Mouse (Mus musculus) left cerebral cortex, adult 9 months (tissue): Measurements from ENCODE around the gene Papss2.

ENCODE experiments used
- DNase-seq, 2 experiments: peaks; one replicate each; pipeline ENCODE4 v3.0.0; 2022; ENCODE audit warnings: low spot score in 2 of 2

Gene Papss2

GRCm38 (mm10) chr19:32595506-32596286 is at the start of gene Papss2:
Papss2 (plus strand) TSS chr19:32595790.
- DNase-seq, result no peak

GRCm38 (mm10) chr19:32547396-32547795 is 48.2 kb upstream of the Papss2 start:
- DNase-seq, result no peak

- DNase-seq, result no peak
Measured at GRCm38 (mm10) chr19:32548202-32548601, 47.4 kb upstream of the Papss2 start.

- no peak for DNase-seq
Measured at GRCm38 (mm10) chr19:32550446-32550845, 45.1 kb upstream of the Papss2 start.

- DNase-seq, result no peak
Measured at GRCm38 (mm10) chr19:32551442-32551841, 44.1 kb upstream of the Papss2 start.

- no peak for DNase-seq
Measured at GRCm38 (mm10) chr19:32552106-32552505, 43.5 kb upstream of the Papss2 start.

GRCm38 (mm10) chr19:32553310-32553709 is 42.3 kb upstream of the Papss2 start:
- no peak for DNase-seq

- peak; percentile 5 to 13 for DNase-seq
Measured at GRCm38 (mm10) chr19:32555257-32555656, 40.3 kb upstream of the Papss2 start.

- DNase-seq, result no peak
Measured at GRCm38 (mm10) chr19:32567025-32567424, 28.6 kb upstream of the Papss2 start.

GRCm38 (mm10) chr19:32567447-32567846 is 28.1 kb upstream of the Papss2 start:
- DNase-seq, result no peak

- no peak for DNase-seq
Measured at GRCm38 (mm10) chr19:32568470-32568869, 27.1 kb upstream of the Papss2 start.

- no peak for DNase-seq
Measured at GRCm38 (mm10) chr19:32568961-32569653, 26.5 kb upstream of the Papss2 start.

- DNase-seq, result no peak
Measured at GRCm38 (mm10) chr19:32569725-32570124, 25.9 kb upstream of the Papss2 start.

- DNase-seq, result no peak
Measured at GRCm38 (mm10) chr19:32572191-32572590, 23.4 kb upstream of the Papss2 start.

GRCm38 (mm10) chr19:32573259-32573658 is 22.3 kb upstream of the Papss2 start:
- DNase-seq, result no peak

GRCm38 (mm10) chr19:32574846-32575245 is 20.7 kb upstream of the Papss2 start:
- no peak for DNase-seq

GRCm38 (mm10) chr19:32577749-32578148 is 17.8 kb upstream of the Papss2 start:
- DNase-seq, result no peak

GRCm38 (mm10) chr19:32583091-32583766 is 12.4 kb upstream of the Papss2 start:
- DNase-seq, result no peak

- no peak for DNase-seq
Measured at GRCm38 (mm10) chr19:32587727-32588126, 7.9 kb upstream of the Papss2 start.

- no peak for DNase-seq
Measured at GRCm38 (mm10) chr19:32592749-32593148, 2.8 kb upstream of the Papss2 start.

- no peak for DNase-seq
Measured at GRCm38 (mm10) chr19:32593870-32594269, 1.7 kb upstream of the Papss2 start.

GRCm38 (mm10) chr19:32595131-32595505 is 472 bp upstream of the Papss2 start:
- no peak for DNase-seq

- DNase-seq, result no peak
Measured at GRCm38 (mm10) chr19:32599006-32599405, 3.4 kb downstream of the Papss2 start.
